16 mouse cellular contexts compared by ENCODE assay signal in genomic region chr1:160304969-160305498, GRCm38 (mm10).
DNase-seq lines count a peak whose midpoint lies in the region; ATAC-seq lines count a peak whose summit lies in the region.
"Had no signal": no experiment of that assay in that cellular context is flagged by ENCODE, and none has a peak within 500 bp of the region (broad histone marks: within the 10 kb centered on the region; RNA-seq: fewer than 3 reads in every experiment).

No protein-coding gene starts in this region.

- no peaks in the 10 kb centered on the region for H3K9me3 ChIP-seq in midbrain, embryonic 12.5 days
- H3K9me3 ChIP-seq: heart, embryonic 15.5 days; hindbrain, embryonic 10.5 days; intestine, embryonic 15.5 days; limb, embryonic 15.5 days had no signal

- no peaks in the 10 kb centered on the region for H3K36me3 ChIP-seq in midbrain, embryonic 12.5 days
- H3K36me3 ChIP-seq: heart, embryonic 15.5 days; hindbrain, embryonic 10.5 days; intestine, embryonic 15.5 days; limb, embryonic 15.5 days had no signal

- WGBS in midbrain, embryonic 12.5 days = 54% methylated on average over 6 of the region's 6 CpGs

- H3K4me1 ChIP-seq in midbrain, embryonic 12.5 days = peaks cover 5% of the 10 kb centered on the region; the same call in 1 of the 2 replicates
- H3K4me1 ChIP-seq: limb, embryonic 15.5 days had no signal

- no peak overlapping the region for H3K27ac ChIP-seq in midbrain, embryonic 12.5 days (replicated peaks)
- H3K27ac ChIP-seq: heart, embryonic 15.5 days; hindbrain, embryonic 10.5 days; intestine, embryonic 15.5 days; limb, embryonic 15.5 days had no signal

- ATAC-seq in frontal cortex, adult (ENCODE audit: low TSS enrichment) = peak; percentile 31
- ATAC-seq in midbrain, embryonic 12.5 days (ENCODE audit: low FRiP score, low read depth) = peak; percentile 54; the same call in 1 of the 2 replicates
- no peak for ATAC-seq in megakaryocyte progenitor cell, adult 5-6 weeks (replicated peaks; ENCODE audit: poor library complexity)
- ATAC-seq: intestine, embryonic 15.5 days; lung, postnatal 0 days had no signal

- H3K9ac ChIP-seq in midbrain, embryonic 12.5 days (replicated peaks) = no peak overlapping the region
- H3K9ac ChIP-seq: heart, embryonic 15.5 days; intestine, embryonic 15.5 days; limb, embryonic 15.5 days had no signal

- H3K4me3 ChIP-seq in midbrain, embryonic 12.5 days = no peak overlapping the region
- H3K4me3 ChIP-seq: heart, embryonic 15.5 days; hindbrain, embryonic 10.5 days; intestine, embryonic 15.5 days; limb, embryonic 15.5 days had no signal

- intact Hi-C loops in left cerebral cortex, postnatal 14 days (cut with DNase I) = no loop called here

- no peak for DNase-seq in frontal cortex, adult 2 months (ENCODE audit: extremely low spot score in 1 of 2, low spot score in 1 of 2)
- peak; percentile 11 for DNase-seq in retina, postnatal 1 day
- DNase-seq in retina, embryonic 14.5 days (ENCODE audit: low spot score) = no peak
- DNase-seq in thymus, postnatal 4 days = peak; percentile 45
- no peak for DNase-seq in left cerebral cortex, postnatal 14 days (ENCODE audit: low spot score in 2 of 2)
- DNase-seq: cerebellum, adult 11 months; cerebellum, postnatal 36 days; right cerebral cortex, postnatal 25 days had no signal

- no peak overlapping the region for H3K4me2 ChIP-seq in midbrain, embryonic 12.5 days (replicated peaks)
- H3K4me2 ChIP-seq: heart, embryonic 15.5 days; intestine, embryonic 15.5 days; limb, embryonic 15.5 days had no signal

- H3K27me3 ChIP-seq in midbrain, embryonic 12.5 days = no peaks in the 10 kb centered on the region
- H3K27me3 ChIP-seq: heart, embryonic 15.5 days; intestine, embryonic 15.5 days; limb, embryonic 15.5 days had no signal

Comparison
In these comparisons a context has a peak if more than half of its experiments do, and no peak if none do; other contexts are left out.
1. DNase-seq: peak in retina, postnatal 1 day (single experiment) and thymus, postnatal 4 days (single experiment); none in frontal cortex, adult 2 months (0 of 2), retina, embryonic 14.5 days (single experiment) and left cerebral cortex, postnatal 14 days (0 of 2).